Mouse (Mus musculus): ENCODE results near the gene Mrps33. TPM values are rescaled to one million over a fixed set of nuclear protein-coding genes. Genes with fewer than 3 reads are reported as not detected.

The Mrps33 gene
- total and polyA plus RNA-seq, 3 experiments = 8.9 to 75.4 (median 40.6) TPM

DNA sequence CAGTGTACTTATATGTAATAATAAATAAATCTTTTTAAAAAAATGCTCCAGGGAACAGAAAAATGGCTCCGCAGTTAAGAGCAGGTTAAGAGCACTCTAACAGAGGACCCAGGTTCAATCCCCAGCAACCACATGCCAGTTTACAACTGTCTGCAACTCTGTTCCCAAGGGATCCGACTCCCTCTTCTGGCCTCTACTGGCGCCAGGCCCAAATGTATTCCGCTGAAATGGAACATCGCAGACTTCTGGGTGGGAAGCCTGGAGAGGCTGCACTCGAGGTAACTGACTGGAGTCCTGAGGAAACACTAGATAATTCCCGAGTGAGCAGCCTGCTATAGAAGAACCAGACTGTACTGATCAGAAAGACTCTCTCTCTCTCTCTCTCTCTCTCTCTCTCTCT lies 27.3 kb downstream of the Mrps33 start:
- TF ChIP-seq TAL1 (conservative IDR thresholded peaks at IDR 0.05; ENCODE audit: low read depth, low read length) = no peak
- no peak for TF ChIP-seq GATA1 (IDR thresholded peaks at IDR 0.05; ENCODE audit: borderline replicate concordance, low read length)
- TF ChIP-seq GATA2 (IDR thresholded peaks at IDR 0.05; ENCODE audit: borderline replicate concordance, low read depth, low read length) = no peak
- no peak for TF ChIP-seq CTCF (IDR thresholded peaks at IDR 0.05; ENCODE audit: low read depth, low read length)
- TF ChIP-seq POLR2AphosphoS5 (IDR thresholded peaks at IDR 0.05; ENCODE audit: insufficient replicate concordance, low read depth, low read length) = no peak
- DNase-seq (ENCODE audit: low spot score) = no peak
- ATAC-seq (ENCODE audit: extremely low read depth, insufficient number of reproducible peaks, low FRiP score, poor library complexity, severe bottlenecking) = no peak
- Histone ChIP-seq H3K4me1 (ENCODE audit: insufficient read depth, low read depth, low read length) (peaks cover 7% of the 10 kb centered on the region; the same call in 1 of the 2 replicates), H3K36me3 (replicated peaks) (no peaks in the 10 kb centered on the region), H3K27me3 (ENCODE audit: insufficient read depth, low read length) (peaks cover 19% of the 10 kb centered on the region), H3K4me3 (ENCODE audit: low read depth, low read length) (no peak overlapping the region), H3K9me3 (replicated peaks) (no peaks in the 10 kb centered on the region)

DNA sequence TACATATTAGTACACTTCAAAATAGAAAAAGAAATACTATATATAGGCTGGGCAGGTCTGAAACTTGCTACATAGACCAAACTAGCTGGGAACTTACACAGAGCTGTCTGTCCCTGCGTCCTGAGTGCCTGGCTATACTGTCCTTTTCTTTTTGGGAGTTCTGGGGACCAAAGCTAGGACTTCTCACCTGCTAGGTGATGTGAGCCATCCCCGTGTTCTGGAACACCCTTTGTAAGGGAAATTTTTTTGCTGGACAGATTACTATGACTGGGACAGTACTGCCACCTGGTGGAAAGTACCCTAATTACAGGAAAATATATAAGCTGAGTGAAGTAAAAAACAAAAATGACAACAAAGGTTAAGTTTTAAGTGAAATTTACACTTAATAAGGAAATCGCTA lies 28.2 kb downstream of the Mrps33 start:
- ATAC-seq (ENCODE audit: extremely low read depth, insufficient number of reproducible peaks, low FRiP score, poor library complexity, severe bottlenecking) (no peak), DNase-seq (ENCODE audit: low spot score) (peak; percentile 8)
- no peaks in the 10 kb centered on the region for H3K9me3 ChIP-seq (replicated peaks)
- H3K27me3 ChIP-seq (ENCODE audit: insufficient read depth, low read length) = peaks cover 17% of the 10 kb centered on the region
- H3K4me1 ChIP-seq (ENCODE audit: insufficient read depth, low read depth, low read length) = peaks cover 7% of the 10 kb centered on the region; the same call in 1 of the 2 replicates
- no peaks in the 10 kb centered on the region for H3K36me3 ChIP-seq (replicated peaks)
- TF ChIP-seq TAL1 (conservative IDR thresholded peaks at IDR 0.05; ENCODE audit: low read depth, low read length) = no peak
- TF ChIP-seq CTCF (IDR thresholded peaks at IDR 0.05; ENCODE audit: low read depth, low read length) = 0 out of 2 replicates have a peak, but pooled peaks have one; percentile 5
- H3K4me3 ChIP-seq (ENCODE audit: low read depth, low read length) = no peak overlapping the region

DNA sequence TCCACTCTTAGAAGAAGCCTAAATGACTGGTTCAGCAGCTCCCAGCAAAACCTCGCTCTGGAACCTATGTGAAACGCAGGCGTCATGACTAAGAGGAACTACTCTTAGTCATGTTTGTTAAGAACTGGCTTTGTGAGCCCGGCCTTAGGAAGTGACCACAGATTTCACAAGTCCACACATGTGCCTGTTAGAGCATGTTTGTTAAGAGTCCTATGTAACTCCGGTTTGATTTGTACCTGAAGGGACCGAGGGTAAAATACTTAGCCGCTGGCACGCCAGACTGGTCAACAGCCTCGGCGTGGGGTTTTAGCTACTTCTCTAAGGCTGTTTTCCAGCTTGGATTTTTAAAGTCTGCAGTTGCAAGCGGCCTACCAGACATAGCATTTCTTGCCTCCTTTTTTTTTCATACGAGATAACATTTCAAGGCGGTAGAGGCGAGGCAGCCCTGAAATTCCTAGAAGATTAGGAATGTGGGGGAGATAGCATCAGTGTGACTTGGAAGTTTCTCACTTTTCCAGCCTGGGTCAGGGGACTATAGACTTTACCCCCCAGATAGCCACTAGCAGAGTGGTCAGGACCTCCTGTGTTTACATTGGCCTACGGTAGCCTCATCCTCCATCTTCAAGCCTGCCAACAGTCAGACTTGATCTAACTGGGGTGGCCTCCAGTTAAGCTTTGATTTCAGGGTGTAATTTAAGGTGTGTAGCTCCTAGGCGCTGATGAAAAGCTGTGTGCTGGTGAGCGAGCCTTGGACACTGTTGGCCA lies 28.8 kb downstream of the Mrps33 start:
- Histone ChIP-seq H3K27me3 (ENCODE audit: insufficient read depth, low read length) (peaks cover 16% of the 10 kb centered on the region; the same call in 1 of the 2 replicates), H3K4me3 (ENCODE audit: low read depth, low read length) (no peak overlapping the region), H3K9me3 (replicated peaks) (no peaks in the 10 kb centered on the region), H3K4me1 (ENCODE audit: insufficient read depth, low read depth, low read length) (peaks cover 7% of the 10 kb centered on the region; the same call in 1 of the 2 replicates), H3K36me3 (replicated peaks) (no peaks in the 10 kb centered on the region)
- no peak for TF ChIP-seq POLR2AphosphoS5 (IDR thresholded peaks at IDR 0.05; ENCODE audit: insufficient replicate concordance, low read depth, low read length)
- no peak for TF ChIP-seq CTCF (IDR thresholded peaks at IDR 0.05; ENCODE audit: low read depth, low read length)
- no peak for TF ChIP-seq GATA1 (IDR thresholded peaks at IDR 0.05; ENCODE audit: borderline replicate concordance, low read length)
- no peak for TF ChIP-seq GATA2 (IDR thresholded peaks at IDR 0.05; ENCODE audit: borderline replicate concordance, low read depth, low read length)
- no peak for TF ChIP-seq TAL1 (conservative IDR thresholded peaks at IDR 0.05; ENCODE audit: low read depth, low read length)
- ATAC-seq (ENCODE audit: extremely low read depth, insufficient number of reproducible peaks, low FRiP score, poor library complexity, severe bottlenecking) = no peak
- no peak for DNase-seq (ENCODE audit: low spot score)

DNA sequence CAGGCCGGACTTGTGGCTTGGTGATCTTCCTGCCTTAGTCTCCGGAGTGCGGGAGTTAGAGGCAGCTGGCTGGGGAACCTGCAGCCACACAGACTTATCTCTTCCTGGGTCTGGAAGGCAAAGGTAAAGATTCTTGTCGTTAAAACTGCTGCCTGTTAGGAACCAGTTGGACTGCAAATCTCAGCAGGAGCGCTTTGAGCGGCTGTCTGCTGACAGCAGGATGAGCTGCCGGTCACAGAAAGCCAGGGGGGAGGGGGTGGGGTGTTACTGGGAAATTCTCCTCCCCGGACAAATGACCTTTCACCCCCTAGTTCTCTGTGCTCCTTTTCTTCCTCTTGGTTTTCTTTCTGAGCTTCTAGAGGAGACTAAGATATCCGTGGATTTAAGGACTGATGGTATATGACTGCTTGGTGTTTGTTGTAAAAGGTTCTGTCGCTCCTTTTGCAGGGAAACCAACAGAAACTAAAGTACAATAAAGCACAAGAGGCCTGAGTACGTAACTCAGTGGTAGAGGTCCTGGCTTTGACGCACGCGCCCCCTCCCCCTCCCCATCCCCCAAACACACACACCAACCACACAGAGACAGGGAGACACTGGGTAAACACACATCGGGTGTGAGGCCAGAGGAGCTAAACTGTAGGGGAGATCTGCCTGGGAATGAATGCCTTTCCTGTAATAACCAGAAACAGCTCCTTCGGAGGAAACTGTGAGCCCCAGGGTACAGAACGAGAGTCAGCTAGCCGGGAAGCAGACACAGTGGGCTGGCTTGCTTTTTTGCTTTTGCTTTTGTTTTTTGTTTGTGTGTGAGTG lies 29.7 kb downstream of the Mrps33 start:
- Histone ChIP-seq H3K36me3 (replicated peaks) (no peaks in the 10 kb centered on the region), H3K4me1 (ENCODE audit: insufficient read depth, low read depth, low read length) (peaks cover 7% of the 10 kb centered on the region; the same call in 1 of the 2 replicates), H3K27me3 (ENCODE audit: insufficient read depth, low read length) (peaks cover 20% of the 10 kb centered on the region), H3K9me3 (replicated peaks) (no peaks in the 10 kb centered on the region), H3K4me3 (ENCODE audit: low read depth, low read length) (no peak overlapping the region; the same call in 1 of the 2 replicates)
- DNase-seq (ENCODE audit: low spot score) (no peak), ATAC-seq (ENCODE audit: extremely low read depth, insufficient number of reproducible peaks, low FRiP score, poor library complexity, severe bottlenecking) (no peak)
- no peak for TF ChIP-seq CTCF (IDR thresholded peaks at IDR 0.05; ENCODE audit: low read depth, low read length)
- TF ChIP-seq POLR2AphosphoS5 (IDR thresholded peaks at IDR 0.05; ENCODE audit: insufficient replicate concordance, low read depth, low read length) = no peak
- TF ChIP-seq TAL1 (conservative IDR thresholded peaks at IDR 0.05; ENCODE audit: low read depth, low read length) = no peak
- TF ChIP-seq GATA2 (IDR thresholded peaks at IDR 0.05; ENCODE audit: borderline replicate concordance, low read depth, low read length) = no peak
- no peak for TF ChIP-seq GATA1 (IDR thresholded peaks at IDR 0.05; ENCODE audit: borderline replicate concordance, low read length)

DNA sequence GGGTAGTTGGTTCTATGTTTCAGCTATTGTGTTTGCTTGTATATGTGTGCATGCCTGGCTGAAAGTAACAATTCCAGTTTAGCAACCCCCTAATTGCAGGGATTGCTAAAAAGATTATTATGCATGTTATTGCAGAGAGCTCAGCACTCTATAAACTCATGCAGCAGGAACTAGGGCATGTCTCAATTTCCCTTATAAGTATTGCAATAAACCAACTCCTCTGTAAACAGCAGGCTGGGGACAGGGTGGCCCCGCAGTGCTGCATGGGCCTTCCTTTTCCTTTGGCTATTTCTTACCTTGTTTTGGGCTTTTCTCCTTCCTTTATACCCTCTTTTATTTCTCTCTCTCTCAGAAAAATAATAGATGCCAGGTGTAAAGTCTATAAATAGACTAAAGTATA lies 32.3 kb downstream of the Mrps33 start:
- H3K36me3 ChIP-seq (replicated peaks) = no peaks in the 10 kb centered on the region
- no peak for DNase-seq (ENCODE audit: low spot score)
- ATAC-seq (ENCODE audit: extremely low read depth, insufficient number of reproducible peaks, low FRiP score, poor library complexity, severe bottlenecking) = no peak
- no peaks in the 10 kb centered on the region for H3K9me3 ChIP-seq (replicated peaks)
- peaks cover 7% of the 10 kb centered on the region; the same call in 1 of the 2 replicates for H3K4me1 ChIP-seq (ENCODE audit: insufficient read depth, low read depth, low read length)
- TF ChIP-seq TAL1 (conservative IDR thresholded peaks at IDR 0.05; ENCODE audit: low read depth, low read length) (no peak), GATA2 (IDR thresholded peaks at IDR 0.05; ENCODE audit: borderline replicate concordance, low read depth, low read length) (no peak), POLR2AphosphoS5 (IDR thresholded peaks at IDR 0.05; ENCODE audit: insufficient replicate concordance, low read depth, low read length) (no peak), GATA1 (IDR thresholded peaks at IDR 0.05; ENCODE audit: borderline replicate concordance, low read length) (no peak), CTCF (IDR thresholded peaks at IDR 0.05; ENCODE audit: low read depth, low read length) (no peak)
- H3K27me3 ChIP-seq (ENCODE audit: insufficient read depth, low read length) = peaks cover 18% of the 10 kb centered on the region
- H3K4me3 ChIP-seq (ENCODE audit: low read depth, low read length) = no peak overlapping the region

DNA sequence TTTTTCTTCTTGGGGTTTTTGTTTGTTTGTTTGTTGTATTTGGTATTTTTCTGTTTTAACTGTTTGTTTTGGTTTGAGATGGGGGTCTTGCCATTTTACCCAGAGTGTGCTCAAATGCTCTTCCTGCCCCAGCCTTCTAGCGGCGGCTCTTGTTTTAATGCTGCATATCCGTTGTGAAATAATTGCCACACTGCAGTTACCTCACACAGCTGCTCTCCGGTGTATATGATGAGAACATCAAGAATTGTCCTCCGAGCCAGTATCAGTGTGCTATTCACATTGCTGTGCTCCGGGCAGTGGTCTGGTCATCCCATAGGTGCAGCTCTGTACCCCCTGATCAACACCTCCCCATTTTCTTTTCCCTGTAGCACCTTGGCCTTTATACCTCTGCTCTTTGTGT lies 34.5 kb downstream of the Mrps33 start:
- peaks cover 2% of the 10 kb centered on the region; the same call in 1 of the 2 replicates for H3K4me1 ChIP-seq (ENCODE audit: insufficient read depth, low read depth, low read length)
- H3K27me3 ChIP-seq (ENCODE audit: insufficient read depth, low read length) = peaks cover 16% of the 10 kb centered on the region
- no peak for DNase-seq (ENCODE audit: low spot score)
- TF ChIP-seq POLR2AphosphoS5 (IDR thresholded peaks at IDR 0.05; ENCODE audit: insufficient replicate concordance, low read depth, low read length) (no peak), TAL1 (conservative IDR thresholded peaks at IDR 0.05; ENCODE audit: low read depth, low read length) (no peak), CTCF (IDR thresholded peaks at IDR 0.05; ENCODE audit: low read depth, low read length) (no peak), GATA2 (IDR thresholded peaks at IDR 0.05; ENCODE audit: borderline replicate concordance, low read depth, low read length) (no peak), GATA1 (IDR thresholded peaks at IDR 0.05; ENCODE audit: borderline replicate concordance, low read length) (no peak)
- ATAC-seq (ENCODE audit: extremely low read depth, insufficient number of reproducible peaks, low FRiP score, poor library complexity, severe bottlenecking) = no peak
- H3K4me3 ChIP-seq (ENCODE audit: low read depth, low read length) = no peak overlapping the region
- no peaks in the 10 kb centered on the region for H3K36me3 ChIP-seq (replicated peaks)
- no peaks in the 10 kb centered on the region for H3K9me3 ChIP-seq (replicated peaks)

Data from G1E (cell line).